Mouse (Mus musculus) embryonic facial prominence, embryonic 15.5 days (tissue): ENCODE measurements around the gene Eif2b2. TPM values are rescaled to one million over a fixed set of nuclear protein-coding genes. Genes with fewer than 3 reads are reported as not detected.

Source experiments
- ATAC-seq: fragments of 200-750 bp; cut with Nextera tagmentation; 2 replicates; pipeline ENCODE4 v1.8.0; 2017; ENCODE audit warnings: low read depth, moderate TSS enrichment; ENCODE audit not compliant: insufficient number of reproducible peaks, low FRiP score, low TSS enrichment
- H3K27ac ChIP-seq: fragments of 300-500 bp; sonication (generic); replicated peaks from 2 replicates; pipeline ENCODE4 v1.5.1; 2015; ENCODE audit warnings: mild to moderate bottlenecking, inconsistent platforms
- H3K27me3 ChIP-seq: fragments of 300-500 bp; sonication (generic); 2 replicates; pipeline ENCODE4 v1.6.1; 2015; ENCODE audit warnings: inconsistent platforms
- H3K36me3 ChIP-seq: fragments of 300-500 bp; sonication (generic); 2 replicates; pipeline ENCODE4 v1.6.1; 2015; ENCODE audit warnings: mild to moderate bottlenecking, inconsistent platforms
- H3K4me1 ChIP-seq: fragments of 300-500 bp; sonication (generic); 2 replicates; pipeline ENCODE4 v1.6.1; 2015; ENCODE audit warnings: inconsistent platforms
- H3K4me2 ChIP-seq: fragments of 300-500 bp; sonication (generic); replicated peaks from 2 replicates; pipeline ENCODE4 v1.6.1; 2015; ENCODE audit warnings: mild to moderate bottlenecking, inconsistent platforms
- H3K4me3 ChIP-seq: fragments of 300-500 bp; sonication (generic); replicated peaks from 2 replicates; pipeline ENCODE4 v1.5.1; 2015; ENCODE audit warnings: mild to moderate bottlenecking, inconsistent platforms
- H3K9ac ChIP-seq: fragments of 300-500 bp; sonication (generic); 2 replicates; pipeline ENCODE4 v1.6.1; 2015; ENCODE audit warnings: inconsistent platforms
- H3K9me3 ChIP-seq: fragments of 300-500 bp; sonication (generic); replicated peaks from 2 replicates; pipeline ENCODE4 v1.6.1; 2016; ENCODE audit warnings: inconsistent platforms
- WGBS: fragments of 180-500 bp; shearing (Covaris S2); methylation state at CpG from one replicate; pipeline ENCODE4 v1.1.7; 2015; 5-methylcytosine and 5-hydroxymethylcytosine counted together
- polyA plus RNA-seq: library from polyadenylated mRNA; unstranded; fragments of >200 nt; fragmentation: Nextera tagmentation; extraction: Ambion mirVana; gene quantifications from 2 replicates; pipeline ENCODE4 v1.2.1, GENCODE M21; 2015

Eif2b2 gene
- polyA plus RNA-seq, 1 experiment from 2014 or later, result 91.1 TPM

DNA sequence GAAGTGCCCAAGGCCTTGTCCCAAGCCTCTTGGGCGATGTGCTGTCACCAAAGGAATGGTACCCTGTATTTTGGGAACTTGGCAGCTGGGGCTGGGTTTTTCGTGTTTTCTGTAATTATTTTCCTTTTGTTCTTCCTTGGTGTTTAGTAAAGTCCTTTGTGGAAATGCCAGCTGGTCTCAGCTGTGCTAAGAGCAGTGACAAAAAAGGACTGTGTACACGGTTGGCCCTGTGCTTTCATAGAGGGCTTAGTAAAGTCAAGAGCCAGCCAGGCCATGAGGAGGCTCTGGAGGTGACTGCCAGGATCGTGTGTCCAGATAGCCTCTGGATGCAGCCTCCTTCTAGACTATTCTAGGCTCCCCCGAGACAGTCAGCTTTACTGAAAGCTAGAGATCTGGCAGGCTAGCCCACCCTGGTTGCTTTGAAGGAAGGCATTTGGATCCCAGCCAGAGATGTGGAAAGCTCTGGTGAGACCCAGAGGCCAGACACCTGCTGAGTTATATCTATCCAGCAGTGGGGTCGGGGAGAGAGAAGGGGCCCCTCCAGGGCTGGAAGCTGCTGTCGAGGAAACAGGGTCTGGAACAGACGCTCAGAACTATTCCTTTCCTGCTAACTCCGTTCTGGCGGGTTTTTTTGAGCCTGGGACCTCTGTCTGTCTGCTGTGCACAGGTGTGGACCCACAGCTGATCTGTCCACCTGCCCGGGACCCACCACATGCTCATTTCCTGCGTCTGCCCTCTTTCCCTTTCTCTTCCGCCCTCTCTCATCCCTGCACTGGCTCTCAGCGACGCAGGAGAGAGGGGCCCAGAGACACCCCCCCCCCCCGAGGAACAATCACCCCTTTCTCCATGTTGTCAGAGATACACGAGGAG is 37.6 kb upstream of the Eif2b2 start:
- Histone ChIP-seq H3K36me3 (no peaks in the 10 kb centered on the region), H3K9me3 (no peaks in the 10 kb centered on the region), H3K27ac (peak overlapping the region; percentile 22; the same call in 1 of the 2 replicates), H3K9ac (no peak overlapping the region), H3K4me1 (peaks cover 35% of the 10 kb centered on the region), H3K4me2 (peak overlapping the region; percentile 24; the same call in 1 of the 2 replicates), H3K4me3 (no peak overlapping the region), H3K27me3 (peaks cover 4% of the 10 kb centered on the region; the same call in 1 of the 2 replicates)
- no peak for ATAC-seq
- WGBS, result 12% methylated on average over 17 of the region's 17 CpGs

DNA sequence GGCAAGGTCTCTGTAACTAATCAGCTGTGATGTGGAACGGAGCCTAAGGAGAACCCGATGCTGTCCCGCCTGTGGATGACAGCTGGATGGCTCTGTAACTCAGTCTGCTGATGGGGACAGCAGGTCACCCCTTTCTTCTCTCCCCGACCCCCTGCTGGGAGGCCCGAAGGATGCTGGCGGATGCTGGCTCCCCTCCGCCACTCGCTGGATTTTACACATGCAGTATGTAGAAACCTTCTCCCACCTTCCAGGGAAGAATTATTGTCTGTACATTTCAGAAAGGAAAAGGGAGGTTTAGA is 37.0 kb upstream of the Eif2b2 start:
- no peak overlapping the region for H3K4me3 ChIP-seq
- 9% methylated on average over 8 of the region's 8 CpGs for WGBS
- no peak overlapping the region for H3K27ac ChIP-seq
- H3K36me3 ChIP-seq, result no peaks in the 10 kb centered on the region
- H3K4me1 ChIP-seq, result peaks cover 29% of the 10 kb centered on the region
- no peak overlapping the region for H3K9ac ChIP-seq
- peak overlapping the region; percentile 24; the same call in 1 of the 2 replicates for H3K4me2 ChIP-seq
- no peaks in the 10 kb centered on the region for H3K9me3 ChIP-seq
- ATAC-seq, result no peak
- peaks cover 4% of the 10 kb centered on the region; the same call in 1 of the 2 replicates for H3K27me3 ChIP-seq

DNA sequence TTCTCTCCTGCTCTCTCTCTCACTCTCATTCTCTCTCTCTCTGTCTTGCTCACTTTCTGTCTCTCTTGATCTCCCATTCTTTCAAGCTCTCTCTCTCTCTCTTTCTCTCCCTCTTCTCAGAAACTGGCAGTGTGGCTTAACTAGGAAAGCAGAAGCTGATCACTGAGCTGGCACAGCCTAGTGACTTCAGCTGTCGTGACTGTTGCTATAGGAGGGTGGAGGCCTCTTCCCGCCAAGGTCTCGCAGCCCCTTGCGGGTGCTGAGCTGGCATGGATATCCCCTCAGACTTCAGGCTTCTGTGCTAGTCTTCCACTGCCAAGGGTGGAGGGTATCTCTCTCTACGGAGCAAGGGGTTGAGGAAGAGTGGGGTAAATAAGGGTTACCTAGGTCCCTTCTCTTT is 36.4 kb upstream of the Eif2b2 start:
- Histone ChIP-seq H3K27me3 (peaks cover 4% of the 10 kb centered on the region; the same call in 1 of the 2 replicates), H3K36me3 (no peaks in the 10 kb centered on the region), H3K4me1 (peaks cover 26% of the 10 kb centered on the region), H3K4me3 (no peak overlapping the region), H3K4me2 (no peak overlapping the region), H3K9me3 (no peaks in the 10 kb centered on the region), H3K27ac (no peak overlapping the region), H3K9ac (no peak overlapping the region)
- ATAC-seq, result no peak
- 56% methylated on average over 5 of the region's 5 CpGs for WGBS

DNA sequence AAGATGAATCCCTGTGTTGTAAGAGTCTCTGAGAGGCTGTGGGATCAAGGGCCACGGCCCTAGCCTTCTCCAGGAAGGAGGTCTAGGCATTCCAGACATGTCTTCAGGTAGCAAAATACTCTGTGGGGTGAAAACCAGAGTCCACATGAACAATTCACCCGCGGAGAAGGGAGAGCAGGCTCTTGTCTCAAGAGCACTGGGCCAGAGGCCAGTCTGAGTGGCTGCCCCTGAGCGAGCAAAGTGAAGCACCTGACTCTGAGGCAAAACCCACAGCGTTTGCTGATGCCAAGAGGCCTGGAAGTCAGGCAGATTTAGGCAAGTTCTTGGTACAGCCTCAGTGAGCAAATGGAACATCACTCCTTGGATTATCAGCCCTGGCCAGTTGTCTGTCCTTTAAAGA is 35.2 kb upstream of the Eif2b2 start:
- WGBS, result 64% methylated on average over 5 of the region's 5 CpGs
- Histone ChIP-seq H3K36me3 (no peaks in the 10 kb centered on the region), H3K27me3 (peaks cover 4% of the 10 kb centered on the region; the same call in 1 of the 2 replicates), H3K9me3 (no peaks in the 10 kb centered on the region), H3K4me2 (no peak overlapping the region), H3K4me3 (no peak overlapping the region), H3K4me1 (peaks cover 26% of the 10 kb centered on the region), H3K9ac (no peak overlapping the region), H3K27ac (no peak overlapping the region)
- ATAC-seq, result no peak

DNA sequence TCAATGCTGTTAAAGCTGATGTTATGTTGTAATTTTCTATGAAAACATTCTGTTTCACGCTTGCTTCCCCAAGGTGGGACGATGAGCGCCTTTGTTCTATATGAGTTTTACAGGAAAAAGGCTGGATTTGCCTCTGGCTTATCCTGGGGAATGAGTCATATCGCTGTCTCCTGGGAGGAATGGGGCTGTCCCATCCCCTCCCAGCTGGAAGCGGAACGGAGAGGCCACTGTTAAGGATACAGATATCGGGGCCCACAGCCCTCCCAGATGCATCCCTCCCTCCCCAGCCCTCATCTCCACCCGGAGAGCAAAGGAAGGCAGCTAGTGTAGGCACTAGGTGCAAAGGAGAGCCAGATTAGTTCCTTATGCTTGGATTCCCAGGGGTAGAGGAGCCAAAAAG is 33.5 kb upstream of the Eif2b2 start:
- ATAC-seq, result no peak
- 45% methylated on average over 8 of the region's 8 CpGs for WGBS

DNA sequence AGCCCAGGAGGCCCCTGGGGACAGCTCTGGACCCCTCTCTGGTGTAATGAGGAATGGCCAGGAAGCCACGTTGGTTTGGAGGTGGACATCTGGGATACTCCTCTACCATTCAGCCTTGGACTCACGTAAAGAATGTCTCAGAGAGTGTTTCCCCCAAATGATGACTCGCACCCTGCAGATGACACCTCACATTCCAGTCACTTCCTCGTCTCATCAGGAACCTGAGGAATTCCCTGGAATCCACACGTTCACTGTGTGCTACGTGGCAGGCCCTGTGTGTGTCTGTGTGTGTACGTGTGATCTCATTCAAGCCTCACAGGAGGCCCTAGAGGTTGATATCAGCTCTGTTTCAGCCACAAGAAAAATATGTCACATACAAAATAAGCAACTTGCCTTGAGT is 32.9 kb upstream of the Eif2b2 start:
- H3K4me3 ChIP-seq, result no peak overlapping the region
- no peak overlapping the region for H3K9ac ChIP-seq
- peak overlapping the region; percentile 29; the same call in 1 of the 2 replicates for H3K27ac ChIP-seq
- H3K9me3 ChIP-seq, result no peaks in the 10 kb centered on the region
- no peak overlapping the region for H3K4me2 ChIP-seq
- peaks cover 4% of the 10 kb centered on the region; the same call in 1 of the 2 replicates for H3K27me3 ChIP-seq
- no peaks in the 10 kb centered on the region for H3K36me3 ChIP-seq
- ATAC-seq, result no peak
- 63% methylated on average over 7 of the region's 7 CpGs for WGBS
- H3K4me1 ChIP-seq, result peaks cover 24% of the 10 kb centered on the region

More for the DNA sequence above, 33.5 kb upstream of the Eif2b2 start:
- Histone ChIP-seq H3K27ac (peak overlapping the region; percentile 29; the same call in 1 of the 2 replicates), H3K36me3 (no peaks in the 10 kb centered on the region), H3K4me1 (peaks cover 26% of the 10 kb centered on the region), H3K27me3 (peaks cover 4% of the 10 kb centered on the region; the same call in 1 of the 2 replicates), H3K9me3 (no peaks in the 10 kb centered on the region), H3K4me2 (no peak overlapping the region), H3K4me3 (no peak overlapping the region), H3K9ac (no peak overlapping the region)

DNA sequence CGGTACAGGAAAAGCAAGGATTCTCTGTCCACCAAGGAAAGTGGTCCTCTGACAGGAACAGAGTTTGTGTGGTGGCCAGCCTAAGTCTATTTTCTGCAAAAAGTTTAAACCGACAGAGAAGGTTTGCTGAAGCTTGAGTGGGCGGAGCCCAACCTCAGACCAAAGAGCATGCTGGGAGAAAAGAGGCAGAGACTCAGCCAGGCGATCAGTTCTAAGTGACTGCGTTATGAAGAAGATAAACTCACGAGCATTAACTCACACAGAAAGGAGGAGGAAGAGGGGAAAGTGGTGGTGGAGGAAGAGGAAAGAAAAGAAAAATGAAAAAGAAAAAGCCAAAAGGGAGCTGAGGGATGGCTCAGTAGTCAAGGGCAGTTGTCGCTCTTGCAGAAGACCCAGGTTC is 29.0 kb upstream of the Eif2b2 start:
- no peak overlapping the region for H3K27ac ChIP-seq
- peaks cover 34% of the 10 kb centered on the region for H3K4me1 ChIP-seq
- H3K9me3 ChIP-seq, result no peaks in the 10 kb centered on the region
- no peaks in the 10 kb centered on the region for H3K27me3 ChIP-seq
- no peak overlapping the region for H3K4me2 ChIP-seq
- no peak for ATAC-seq
- H3K36me3 ChIP-seq, result no peaks in the 10 kb centered on the region
- WGBS, result 75% methylated on average over 7 of the region's 7 CpGs
- H3K9ac ChIP-seq, result no peak overlapping the region
- H3K4me3 ChIP-seq, result no peak overlapping the region

DNA sequence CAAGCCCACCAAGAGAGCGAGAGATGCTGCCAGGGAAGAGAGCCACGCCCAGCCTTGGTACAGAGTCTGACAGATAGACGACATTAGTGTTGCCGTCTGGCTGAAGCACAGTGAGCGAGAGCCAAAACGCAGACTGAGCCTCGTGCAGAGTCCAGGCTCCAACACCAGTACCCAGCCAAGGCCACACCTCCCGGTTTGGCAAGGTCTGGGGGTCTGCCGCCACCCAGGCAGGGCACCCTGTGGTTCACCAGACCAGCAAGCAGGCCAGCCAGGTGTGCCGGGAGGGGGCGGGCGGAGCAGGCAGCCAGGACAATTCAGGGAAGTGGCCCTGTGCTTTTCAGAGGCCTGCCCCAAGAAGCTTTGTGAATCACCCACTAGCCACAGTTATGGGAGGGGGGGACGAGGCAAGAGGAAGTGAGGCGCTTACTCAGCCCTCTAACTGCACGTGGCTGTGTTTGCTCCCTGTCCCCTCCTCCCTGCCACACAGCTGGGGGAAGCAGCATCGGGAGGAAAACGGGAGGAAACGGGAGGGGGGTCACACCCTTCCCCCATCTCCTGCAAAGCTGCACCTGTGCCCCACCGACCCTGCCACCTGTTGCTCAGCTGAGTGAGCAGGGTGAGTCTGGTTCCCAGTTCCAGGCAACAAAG is 26.7 kb upstream of the Eif2b2 start:
- ATAC-seq, result no peak
- Histone ChIP-seq H3K27me3 (no peaks in the 10 kb centered on the region), H3K9ac (no peak overlapping the region), H3K4me3 (no peak overlapping the region), H3K9me3 (no peaks in the 10 kb centered on the region), H3K27ac (no peak overlapping the region), H3K4me2 (0 out of 2 replicates have a peak overlapping the region, but pooled peaks have one; percentile 0), H3K4me1 (peaks cover 42% of the 10 kb centered on the region), H3K36me3 (no peaks in the 10 kb centered on the region)
- WGBS, result 25% methylated on average over 19 of the region's 19 CpGs

DNA sequence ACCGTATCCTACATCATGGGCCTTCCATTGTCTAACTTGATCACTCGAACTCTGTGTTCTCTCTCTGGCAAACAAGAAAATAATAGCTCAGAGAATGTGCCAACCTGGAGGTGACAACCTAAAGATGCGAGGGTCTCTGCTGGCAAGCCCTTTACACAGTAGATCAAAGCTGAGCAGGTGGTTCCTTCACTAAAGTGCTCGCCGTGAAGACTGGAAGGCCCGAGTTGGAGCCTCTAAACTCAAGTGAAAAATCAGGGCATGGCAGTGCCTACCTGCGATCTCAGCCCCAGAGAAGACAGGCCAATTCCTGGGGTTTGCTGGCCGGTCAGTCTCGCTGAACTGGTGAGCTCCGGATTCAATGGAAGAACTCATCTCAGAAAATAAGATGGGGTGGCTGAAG is 26.1 kb upstream of the Eif2b2 start:
- no peak overlapping the region for H3K4me3 ChIP-seq
- no peak overlapping the region for H3K9ac ChIP-seq
- H3K36me3 ChIP-seq, result no peaks in the 10 kb centered on the region
- peaks cover 47% of the 10 kb centered on the region for H3K4me1 ChIP-seq
- H3K9me3 ChIP-seq, result no peaks in the 10 kb centered on the region
- no peak overlapping the region for H3K4me2 ChIP-seq
- H3K27me3 ChIP-seq, result no peaks in the 10 kb centered on the region
- ATAC-seq, result no peak
- no peak overlapping the region for H3K27ac ChIP-seq
- 83% methylated on average over 10 of the region's 10 CpGs for WGBS

DNA sequence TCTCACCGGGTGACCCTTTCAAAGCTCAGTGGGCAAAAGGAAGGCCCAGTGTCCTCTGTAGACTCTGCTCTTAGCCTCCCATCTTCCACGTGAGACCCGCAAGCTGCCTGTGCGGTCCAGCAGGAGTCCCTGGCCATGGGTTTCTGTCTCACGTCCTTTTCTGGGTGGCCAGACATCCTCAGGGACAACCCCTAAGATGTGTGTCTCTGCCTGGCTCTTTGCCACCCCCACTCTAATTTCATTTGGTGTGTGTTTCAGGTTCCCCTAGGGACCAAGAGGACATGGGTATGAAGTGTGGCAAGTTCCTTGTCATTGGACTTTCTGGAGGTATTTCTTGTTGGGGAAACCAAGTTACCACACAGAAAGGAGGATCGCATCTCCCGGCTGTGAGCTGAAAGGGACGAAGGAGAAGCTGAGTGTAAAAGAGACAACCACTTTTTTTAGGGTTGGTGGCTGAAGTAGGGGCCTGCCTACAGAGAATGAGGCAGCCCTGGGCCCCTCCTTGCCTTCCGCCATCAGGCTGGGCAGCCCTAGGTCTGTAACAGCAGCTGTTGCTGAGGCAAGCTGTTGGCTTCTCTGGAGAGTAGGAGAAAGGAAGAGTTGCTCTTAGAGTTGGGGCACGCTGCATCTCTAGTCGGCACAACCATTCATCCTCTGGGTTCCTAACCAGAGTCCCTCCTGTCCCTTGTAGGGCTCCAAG is 25.2 kb upstream of the Eif2b2 start:
- H3K9ac ChIP-seq, result no peak overlapping the region
- no peak overlapping the region for H3K4me2 ChIP-seq
- H3K4me1 ChIP-seq, result peaks cover 49% of the 10 kb centered on the region
- H3K27ac ChIP-seq, result 0 out of 2 replicates have a peak overlapping the region, but pooled peaks have one; percentile 34
- H3K9me3 ChIP-seq, result no peaks in the 10 kb centered on the region
- 83% methylated on average over 11 of the region's 11 CpGs for WGBS
- no peaks in the 10 kb centered on the region for H3K27me3 ChIP-seq
- H3K36me3 ChIP-seq, result no peaks in the 10 kb centered on the region
- ATAC-seq, result no peak
- H3K4me3 ChIP-seq, result no peak overlapping the region

DNA sequence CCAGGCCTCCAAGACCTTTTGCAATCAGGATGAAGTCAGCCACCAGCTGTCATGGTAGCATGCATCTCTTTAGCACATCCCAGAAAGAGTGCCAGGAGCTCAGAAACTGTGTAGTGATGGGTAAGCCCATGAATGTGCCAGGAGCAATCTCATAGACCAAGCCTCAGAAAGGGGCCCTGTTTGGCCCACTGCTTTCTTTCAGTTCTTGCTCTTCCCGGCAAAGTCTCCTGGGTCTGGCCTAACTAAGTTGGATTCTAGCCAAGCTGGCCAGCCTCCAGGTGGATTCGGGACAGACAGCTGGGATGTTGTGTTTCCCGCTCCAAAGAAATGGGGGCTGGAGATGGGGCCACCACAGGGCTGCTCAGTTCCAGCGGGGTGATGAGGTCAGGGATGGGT is 24.7 kb upstream of the Eif2b2 start:
- Histone ChIP-seq H3K4me3 (no peak overlapping the region), H3K4me1 (peaks cover 49% of the 10 kb centered on the region), H3K9me3 (no peaks in the 10 kb centered on the region), H3K4me2 (no peak overlapping the region), H3K9ac (no peak overlapping the region), H3K27me3 (no peaks in the 10 kb centered on the region), H3K27ac (0 out of 2 replicates have a peak overlapping the region, but pooled peaks have one; percentile 34), H3K36me3 (no peaks in the 10 kb centered on the region)
- peak; percentile 51 for ATAC-seq
- 27% methylated on average over 4 of the region's 4 CpGs for WGBS
